Mouse (Mus musculus): ENCODE data around the gene Fhl2.

DNA sequence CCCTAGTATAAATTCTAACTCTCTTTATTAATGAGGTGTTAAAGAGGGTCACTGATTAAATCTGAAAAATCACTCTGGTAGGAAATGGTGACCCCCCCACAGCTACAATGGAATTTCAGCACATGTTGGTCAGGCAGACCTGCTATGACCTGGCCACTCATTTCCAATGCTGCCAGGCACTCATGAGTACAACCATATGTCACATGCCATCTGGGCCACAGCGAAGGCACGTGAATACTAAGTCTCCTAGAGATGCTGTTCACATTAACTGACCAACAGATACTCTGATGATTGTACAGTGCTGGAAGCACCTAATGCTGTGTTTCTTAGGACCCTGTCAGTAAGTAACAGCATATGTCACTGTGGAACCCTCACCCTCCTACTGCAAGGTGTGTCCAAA lies 122.0 kb downstream of the Fhl2 start:
- no peak for TF ChIP-seq EP300 (optimal IDR thresholded peaks at IDR 0.05)
- no peak for TF ChIP-seq CTCF (IDR thresholded peaks at IDR 0.05; ENCODE audit: low read depth)
